Mouse (Mus musculus) ovary, adult 18-20 months (tissue): ENCODE measurements around the gene Ifi207.
A peak's percentile ranks its signal among the peaks of the same experiment; 100 is the strongest.
"Not testable (repeated sequence)": the region's sequence is repeated elsewhere in the genome, so short reads cannot be mapped to it uniquely, and the experiment has no call there.

Experiments used
- DNase-seq: peaks from one replicate; pipeline ENCODE4 v3.0.0; 2022; ENCODE audit warnings: low spot score, mixed read lengths

The Ifi207 gene

GRCm38 (mm10) chr1:173741656-173742055, at the start of gene Ifi207:
Ifi207 (minus strand) TSS chr1:173741747.
- no peak for DNase-seq

- DNase-seq, result not testable (repeated sequence)
Observed at GRCm38 (mm10) chr1:173773457-173773856, 31.9 kb upstream of the Ifi207 start.

GRCm38 (mm10) chr1:173766848-173767617, 25.5 kb upstream of the Ifi207 start, which contains the start of gene Ifi204:
Ifi204 (minus strand) TSS chr1:173766943.
- peak; percentile 29 for DNase-seq

DNA sequence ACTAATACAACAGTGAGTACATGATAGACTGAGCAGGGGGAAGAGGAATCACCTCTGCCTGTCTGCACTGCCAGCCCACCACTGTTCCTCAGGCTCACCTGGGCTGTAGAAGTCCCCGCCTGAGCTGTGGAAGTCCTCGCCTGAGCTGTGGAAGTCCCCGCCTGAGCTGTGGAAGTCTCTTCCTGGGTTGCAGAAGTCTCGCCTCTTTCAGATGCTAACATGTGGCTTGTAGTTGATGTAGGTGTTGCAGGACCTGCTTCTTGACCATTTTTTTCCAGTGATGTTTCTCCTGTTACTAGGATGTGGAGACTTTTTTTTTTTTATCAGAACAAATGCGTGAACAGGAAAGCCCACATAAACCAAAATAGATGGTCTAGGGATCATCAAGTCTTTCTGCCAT, 18.5 kb upstream of the Ifi207 start:
- not testable (repeated sequence) for DNase-seq

- no peak for DNase-seq
Observed at GRCm38 (mm10) chr1:173742262-173742661, 715 bp upstream of the Ifi207 start.

- DNase-seq, result no peak
Observed at GRCm38 (mm10) chr1:173740537-173740936, 1.0 kb downstream of the Ifi207 start.

DNA sequence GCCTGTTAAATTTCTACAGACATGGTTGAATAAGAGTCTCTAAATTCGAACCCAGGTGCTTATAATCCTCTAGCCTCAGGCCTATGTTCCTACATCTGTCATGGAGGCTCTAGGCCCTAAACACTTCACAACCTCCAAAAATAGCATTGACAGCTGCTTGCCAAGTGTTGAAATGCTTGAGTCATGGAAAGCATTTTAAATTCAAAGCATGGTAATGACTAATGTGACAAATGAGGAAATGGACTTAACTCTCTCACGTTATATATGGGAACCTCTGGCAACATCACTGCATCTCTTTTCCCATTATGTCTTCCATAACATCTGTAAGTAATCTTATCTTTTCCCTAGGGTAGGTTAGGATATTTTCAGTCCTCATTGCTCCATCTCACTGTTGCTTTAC, 4.6 kb downstream of the Ifi207 start:
- DNase-seq, result no peak

GRCm38 (mm10) chr1:173735015-173735414, 6.5 kb downstream of the Ifi207 start:
- not testable (repeated sequence) for DNase-seq

- DNase-seq, result peak; percentile 19
Observed at GRCm38 (mm10) chr1:173733219-173733618, 8.3 kb downstream of the Ifi207 start.

GRCm38 (mm10) chr1:173694270-173694669, 47.3 kb downstream of the Ifi207 start:
- no peak for DNase-seq

- not testable (repeated sequence) for DNase-seq
Observed at GRCm38 (mm10) chr1:173678605-173679004, 62.9 kb downstream of the Ifi207 start.

- not testable (repeated sequence) for DNase-seq
Observed at GRCm38 (mm10) chr1:173673458-173674097, 68.0 kb downstream of the Ifi207 start, which contains the start of gene Ifi208. Ifi208 (plus strand) TSS chr1:173673675.
